Comparison of ENCODE assay signal across 8 mouse cellular contexts in genomic region chr15:83464083-83464904, GRCm38 (mm10). TPM values are rescaled to one million over a fixed set of nuclear protein-coding genes. Genes with fewer than 3 reads are reported as not detected.
DNase-seq lines count a peak whose midpoint lies in the region; ATAC-seq and TF ChIP-seq lines count a peak whose summit lies in the region.

Pacsin2 (minus strand) TSS chr15:83464606.

- intact Hi-C loops in heart, postnatal 25 days (cut with DNase I): no loop called here

- H3K4me3 ChIP-seq in forebrain, embryonic 15.5 days: peak within 1 kb of the TSS; percentile 75
- H3K4me3 ChIP-seq in lung, adult 2 months (replicated peaks; ENCODE audit: extremely low read depth, low read depth, low read length): peak within 1 kb of the TSS; percentile 80

- peak within 1 kb of the TSS; percentile 57 for H3K9ac ChIP-seq in forebrain, embryonic 15.5 days (replicated peaks)

- H3K9me3 ChIP-seq in forebrain, embryonic 15.5 days: no peaks in the 10 kb centered on the region

- 0% methylated on average over 56 of the region's 88 CpGs for WGBS in forebrain, embryonic 15.5 days
- under 1% methylated on average over 81 of the region's 88 CpGs for WGBS in lung, adult 2 months

- H3K27ac ChIP-seq in forebrain, embryonic 15.5 days (replicated peaks): no peak within 1 kb of the TSS

- peaks cover 14% of the 10 kb centered on the region for H3K4me1 ChIP-seq in forebrain, embryonic 15.5 days
- H3K4me1 ChIP-seq in lung, adult 2 months (ENCODE audit: control insufficient read depth, insufficient read depth, low read length): peaks cover 12% of the 10 kb centered on the region; the same call in 1 of the 2 replicates

- H3K36me3 ChIP-seq in forebrain, embryonic 15.5 days: no peaks in the 10 kb centered on the region

- no peak for TF ChIP-seq CTCF in lung, adult 2 months (IDR thresholded peaks at IDR 0.05; ENCODE audit: insufficient read depth, low read length)

- no peaks in the 10 kb centered on the region for H3K27me3 ChIP-seq in forebrain, embryonic 15.5 days

- peak; percentile 44 for TF ChIP-seq POLR2A in lung, adult 2 months (IDR thresholded peaks at IDR 0.05; ENCODE audit: borderline replicate concordance, extremely low read depth, low read depth, low read length)

- ATAC-seq in forebrain, embryonic 15.5 days (replicated peaks): peak; percentile 99
- ATAC-seq in neutrophil, adult 5-6 weeks (ENCODE audit: extremely low read depth, insufficient number of reproducible peaks, low FRiP score, poor library complexity, severe bottlenecking): peak; percentile 93

- DNase-seq in ES-CJ7 (ENCODE audit: low read depth, low spot score): peak; percentile 98
- peak; percentile 64 for DNase-seq in cerebellum, adult 11 months
- peak; percentile 99 for DNase-seq in heart, postnatal 25 days (ENCODE audit: low spot score)
- DNase-seq in layer of hippocampus, adult 18-20 months (ENCODE audit: low spot score in 2 of 2): peak; percentile 93 to 97
- DNase-seq in lung, adult 2 months: peak; percentile 96
- DNase-seq in thymus, adult 18-20 months: peak; percentile 92 to 94

- H3K4me2 ChIP-seq in forebrain, embryonic 15.5 days (replicated peaks): peak within 1 kb of the TSS; percentile 88

RNA-seq across cellular contexts. Expression of gene Pacsin2, which starts in this region (rescaled TPM):
- 21.5 and 25.5 TPM in 2 replicates for polyA plus RNA-seq in forebrain, embryonic 15.5 days (2015; fragmentation: Nextera tagmentation; extraction: Ambion mirVana)
- 100 to 1,000 TPM; 179 to 215 TPM for total RNA-seq in heart, postnatal 25 days (2021)
- 100 to 1,000 TPM; 101 to 106 TPM for total RNA-seq in layer of hippocampus, adult 18-20 months (2021)
- 61.4 and 85.2 TPM in 2 replicates for polyA plus RNA-seq in lung, adult 2 months (2012; rRNA removed)
- total RNA-seq in neutrophil, adult 5-6 weeks (2017): 66.8 TPM in 2 replicates
